Mouse (Mus musculus) gastrocnemius, postnatal 4 days (tissue): ENCODE measurements around the gene Pkp1. TPM values are rescaled to one million over a fixed set of nuclear protein-coding genes. Genes with fewer than 3 reads are reported as not detected.

Experiments
- DNase-seq, 2 experiments: peaks; one replicate each; pipeline ENCODE4 v3.0.0; 2021 to 2022; ENCODE audit warnings: low spot score in 2 of 2, mixed read lengths in 2 of 2
- total RNA-seq, 2 experiments: library from RNA; stranded (reverse); gene quantifications; 2 replicates each; pipeline ENCODE4 v1.2.3; 2021

Gene Pkp1
- total RNA-seq, 2 experiments from 2014 or later = 0.42 to 0.49 TPM

GRCm38 (mm10) chr1:135858533-135858932 is 60.5 kb downstream of the Pkp1 start:
- DNase-seq = no peak

DNA sequence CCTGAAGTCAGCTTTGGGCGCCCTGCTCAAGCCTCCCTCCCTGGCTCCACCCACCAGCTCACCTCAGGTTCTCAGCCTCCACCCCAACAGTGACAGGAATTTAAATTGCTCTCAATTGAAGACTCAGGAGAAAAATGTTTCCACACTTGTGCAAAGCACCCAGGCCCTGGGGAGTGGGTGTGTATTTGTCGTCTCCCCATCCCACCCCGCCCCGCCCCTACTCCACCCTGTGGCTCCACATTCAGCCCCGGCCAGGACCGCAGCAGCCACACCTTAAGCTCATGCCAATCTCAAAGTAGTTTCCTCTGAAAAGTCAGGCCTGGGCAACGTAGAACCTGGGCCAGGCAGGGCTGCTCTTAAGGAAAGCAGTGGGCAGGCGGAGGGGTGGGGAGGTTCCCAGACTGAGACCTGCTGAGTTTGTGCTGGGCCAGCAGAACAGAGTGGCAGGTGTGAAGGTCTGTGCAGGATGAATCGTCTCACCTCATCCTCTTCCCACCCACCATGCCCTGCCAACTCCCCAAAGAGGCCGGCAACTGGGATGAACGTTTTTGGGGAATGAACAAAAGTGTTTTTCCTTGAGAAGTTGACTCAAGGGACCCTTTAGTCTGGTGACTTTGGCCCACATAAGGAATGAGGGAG is 61.8 kb downstream of the Pkp1 start:
- DNase-seq = no peak

DNA sequence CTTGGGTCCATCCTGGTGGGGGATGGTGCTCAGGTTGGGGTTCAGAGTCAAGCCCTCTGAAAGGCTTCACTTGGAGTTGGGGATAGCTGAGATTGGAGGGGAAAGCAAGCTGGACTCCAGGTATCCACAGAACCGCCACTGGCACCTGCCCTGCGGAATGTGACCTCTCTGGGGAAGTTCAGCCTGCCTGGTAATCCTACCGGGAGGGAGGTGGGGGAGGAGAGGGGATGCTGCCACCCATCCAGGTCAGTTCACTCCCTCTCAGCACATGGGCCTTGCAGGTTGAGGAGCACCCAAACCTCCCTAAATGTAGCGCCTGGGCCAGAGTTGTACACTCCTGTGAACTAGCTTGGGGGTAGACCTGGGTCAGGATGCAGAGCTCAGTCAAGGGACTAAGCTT is 62.9 kb downstream of the Pkp1 start:
- DNase-seq = no peak

GRCm38 (mm10) chr1:135855344-135855687 is 63.7 kb downstream of the Pkp1 start:
- no peak for DNase-seq

- no peak for DNase-seq
These were observed 64.2 kb downstream of the Pkp1 start for GRCm38 (mm10) chr1:135854591-135855343.

DNA sequence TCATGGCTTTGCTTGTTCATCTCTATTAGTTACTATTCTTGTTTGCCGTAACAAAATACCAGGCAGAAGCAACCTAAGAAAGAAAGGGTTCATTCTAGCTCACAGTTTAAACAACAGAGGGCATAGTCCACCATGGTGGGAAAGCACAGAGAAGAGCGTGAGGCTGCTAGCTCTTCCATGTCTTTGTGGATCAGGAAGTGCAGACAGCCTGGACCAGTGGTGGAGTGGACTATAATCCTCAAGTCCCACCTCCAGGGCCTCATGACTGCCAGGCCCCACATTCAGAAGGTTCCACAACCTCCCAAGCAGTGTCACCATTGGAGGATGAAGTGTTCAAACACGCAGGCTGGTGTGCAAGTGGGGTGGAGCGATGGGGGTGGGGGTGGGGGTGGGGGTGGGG is 65.8 kb downstream of the Pkp1 start:
- DNase-seq = no peak

GRCm38 (mm10) chr1:135852044-135852756 is 66.8 kb downstream of the Pkp1 start:
- no peak for DNase-seq

DNA sequence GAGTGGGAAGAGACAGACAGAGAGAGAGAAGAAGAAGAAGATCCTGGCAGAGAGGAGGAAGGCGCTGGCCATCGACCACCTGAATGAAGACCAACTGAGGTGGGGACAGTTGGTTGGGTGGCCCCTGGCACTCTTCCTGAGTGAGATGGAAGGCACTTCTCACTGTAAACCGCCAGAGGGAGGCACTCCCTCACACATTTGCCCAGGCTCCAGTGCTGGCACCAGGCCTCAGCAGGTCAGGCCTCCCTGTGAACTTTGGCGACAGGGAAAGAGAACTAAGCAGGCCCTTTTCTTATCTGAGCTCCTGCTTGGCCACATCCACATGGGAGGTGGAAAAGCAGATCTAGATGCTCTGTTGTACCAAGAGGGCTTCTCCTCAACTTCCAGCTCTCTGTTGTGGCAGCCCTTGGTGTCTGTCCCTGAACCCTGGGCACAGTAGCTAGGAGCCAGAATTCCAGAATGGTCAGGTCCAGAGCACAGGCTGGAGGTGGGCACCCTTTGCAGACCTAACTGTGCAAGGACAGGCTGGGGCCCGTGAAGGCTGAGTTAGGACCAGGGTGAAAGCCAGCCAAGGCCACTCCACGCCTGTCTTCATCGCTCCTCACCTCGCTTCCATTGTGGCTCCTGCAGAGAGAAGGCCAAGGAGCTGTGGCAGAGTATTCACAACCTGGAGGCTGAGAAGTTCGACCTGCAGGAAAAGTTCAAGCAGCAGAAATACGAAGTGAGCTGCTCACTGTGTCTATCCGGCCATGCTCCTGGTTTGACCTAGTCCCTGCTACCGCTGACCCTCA is 68.1 kb downstream of the Pkp1 start:
- peak in 1 of 2 experiments; percentile 39 for DNase-seq

GRCm38 (mm10) chr1:135847611-135848351 is 71.2 kb downstream of the Pkp1 start:
- no peak for DNase-seq

DNA sequence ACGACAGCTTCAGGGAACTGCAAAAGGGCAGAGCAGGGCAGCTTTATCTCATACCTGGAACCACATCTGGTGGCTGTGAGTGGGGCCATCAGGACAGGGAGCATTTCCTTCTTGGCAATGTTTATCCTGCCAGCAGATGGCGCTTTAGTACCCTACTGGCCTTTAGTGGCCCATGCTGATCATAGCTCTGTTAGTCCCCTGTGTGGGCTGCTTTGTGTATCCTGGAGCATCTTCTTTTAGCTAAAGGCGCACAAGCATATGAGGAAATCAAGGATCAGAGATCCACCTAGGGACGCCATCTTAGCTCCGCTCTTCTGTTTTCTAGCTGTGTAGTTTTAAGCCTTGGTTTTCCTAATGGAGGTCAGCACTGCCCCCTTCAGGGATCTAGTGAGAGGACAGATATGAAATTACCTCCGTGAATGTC is 71.9 kb downstream of the Pkp1 start:
- peak in 1 of 2 experiments; percentile 44 for DNase-seq

DNA sequence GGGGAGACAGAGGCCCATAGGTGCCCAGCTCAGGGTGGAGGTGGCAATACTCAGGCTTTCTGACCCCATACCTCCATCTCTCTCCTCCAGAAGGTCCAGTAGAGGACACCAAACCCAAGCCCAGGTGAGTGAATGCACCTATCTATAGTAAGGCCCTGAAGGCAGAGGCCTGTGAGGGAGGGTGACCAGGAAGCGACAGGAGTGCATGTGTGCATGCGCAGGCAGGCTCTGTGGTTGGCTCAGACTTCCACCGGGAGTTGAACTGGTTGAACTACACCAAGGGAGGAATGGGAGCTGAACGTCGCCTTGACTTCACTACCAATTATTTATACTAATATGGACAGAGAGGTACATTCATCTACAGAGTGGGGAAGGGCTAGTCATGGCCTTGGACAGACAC is 72.4 kb downstream of the Pkp1 start:
- DNase-seq = no peak

GRCm38 (mm10) chr1:135844481-135844880 is 74.5 kb downstream of the Pkp1 start:
- DNase-seq = no peak

GRCm38 (mm10) chr1:135843519-135844262 is 75.3 kb downstream of the Pkp1 start:
- no peak for DNase-seq

GRCm38 (mm10) chr1:135840675-135841395 is 78.2 kb downstream of the Pkp1 start:
- no peak for DNase-seq

GRCm38 (mm10) chr1:135839065-135839464 is 79.9 kb downstream of the Pkp1 start:
- no peak for DNase-seq

DNA sequence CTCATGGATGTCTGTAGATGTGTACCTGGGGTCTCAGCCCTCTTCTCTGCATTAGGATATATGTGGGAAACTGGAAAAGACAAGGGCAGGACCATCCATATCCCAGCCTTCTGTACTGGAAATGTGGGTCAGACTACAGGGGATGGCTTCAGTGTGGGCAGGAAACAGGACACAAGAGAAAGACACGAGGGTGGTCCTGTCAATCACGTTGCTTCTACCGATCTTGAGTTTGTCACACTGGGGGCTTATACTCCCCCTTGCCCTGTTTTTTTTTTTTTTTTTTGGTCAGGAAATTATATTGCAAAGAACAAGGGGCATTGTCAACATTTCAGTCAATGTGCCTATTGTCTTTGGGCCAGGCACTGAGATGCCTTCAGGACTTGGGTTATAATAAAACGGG is 80.4 kb downstream of the Pkp1 start:
- no peak for DNase-seq

- DNase-seq = no peak
These were observed 83.1 kb downstream of the Pkp1 start, which contains the start of gene Tnnt2 for GRCm38 (mm10) chr1:135835716-135836483. TSS of gene Tnnt2 (plus strand) at chr1:135836354.

DNA sequence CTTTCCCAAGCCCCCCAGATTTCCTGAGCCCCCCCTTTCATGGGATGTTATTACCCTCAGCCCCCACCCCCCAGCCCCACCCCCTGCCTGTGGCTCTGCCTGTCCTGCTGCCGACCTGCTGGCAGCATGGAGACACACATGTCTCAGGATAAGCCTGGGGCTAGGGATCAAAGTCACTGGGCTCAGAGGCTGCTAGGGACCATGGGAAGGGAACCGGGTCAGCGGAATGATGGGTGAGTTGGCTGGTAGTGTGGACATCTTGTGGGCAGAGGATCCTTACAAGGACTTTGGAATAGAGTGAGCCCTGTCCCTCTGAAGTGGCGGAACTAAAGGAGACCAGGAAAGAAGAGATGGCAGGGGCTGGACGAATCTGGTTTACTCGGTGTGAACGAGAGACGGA is 84.0 kb downstream of the Pkp1 start:
- DNase-seq = no peak
